Mouse (Mus musculus) cerebellum, adult 2 months (tissue): ENCODE results near the gene Acsl6.

ENCODE experiments used
- CTCF ChIP-seq: fragments of 200-500 bp; IDR thresholded peaks from 2 replicates; pipeline ENCODE4 v1.5.1; 2011; ENCODE audit warnings: low read depth, mild to moderate bottlenecking, control low read depth, low read length, moderate library complexity, borderline replicate concordance; ENCODE audit not compliant: insufficient read depth
- POLR2A ChIP-seq: fragments of 200-500 bp; IDR thresholded peaks from 2 replicates; pipeline ENCODE4 v1.6.1; 2011; ENCODE audit warnings: low read length, control low read depth, borderline replicate concordance; ENCODE audit not compliant: insufficient read depth

DNA sequence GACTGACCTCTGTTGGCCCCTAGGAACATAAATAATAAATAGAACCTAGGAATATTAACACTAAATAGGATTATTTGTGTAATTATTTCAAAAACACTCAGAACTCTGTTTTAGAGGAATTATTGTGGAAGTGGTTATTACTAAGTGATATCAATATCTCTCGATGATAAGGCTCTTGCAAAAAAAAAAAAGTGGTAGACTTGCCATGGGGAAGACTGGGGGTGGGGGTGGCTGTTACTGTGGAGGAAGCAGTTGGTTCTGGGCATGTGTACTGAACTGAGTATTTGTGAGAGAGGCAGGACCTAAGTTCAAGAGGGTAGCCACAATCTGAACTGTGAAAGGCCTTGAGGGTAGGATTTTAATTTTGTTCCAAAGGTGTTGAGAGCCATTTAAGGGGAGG lies 93.1 kb downstream of the Acsl6 start:
- TF ChIP-seq CTCF (no peak), POLR2A (no peak)
